In genomic region chr5:151125985-151126607, GRCm38 (mm10) we compare ENCODE assay signal across 12 mouse cellular contexts.
DNase-seq lines count a peak whose midpoint lies in the region; ATAC-seq lines count a peak whose summit lies in the region.
"Had no signal": no experiment of that assay in that cellular context is flagged by ENCODE, and none has a peak within 500 bp of the region (broad histone marks: within the 10 kb centered on the region; RNA-seq: fewer than 3 reads in every experiment).

No protein-coding gene starts in this region.

- peak overlapping the region; percentile 5 for H3K4me3 ChIP-seq in heart, embryonic 13.5 days
- no peak overlapping the region for H3K4me3 ChIP-seq in heart, embryonic 15.5 days
- H3K4me3 ChIP-seq in lung, embryonic 15.5 days: peak overlapping the region; percentile 39

- intact Hi-C loops in heart, postnatal 36 days (cut with DNase I): no loop called here

- no peaks in the 10 kb centered on the region for H3K36me3 ChIP-seq in heart, embryonic 13.5 days
- no peaks in the 10 kb centered on the region for H3K36me3 ChIP-seq in heart, embryonic 15.5 days
- no peaks in the 10 kb centered on the region for H3K36me3 ChIP-seq in lung, embryonic 15.5 days

- H3K4me1 ChIP-seq in heart, embryonic 13.5 days: peaks cover 16% of the 10 kb centered on the region
- H3K4me1 ChIP-seq in heart, embryonic 15.5 days (replicated peaks): peaks cover 7% of the 10 kb centered on the region; the same call in 1 of the 2 replicates
- peaks cover 21% of the 10 kb centered on the region for H3K4me1 ChIP-seq in lung, embryonic 15.5 days

- no peak for ATAC-seq in heart, embryonic 13.5 days (ENCODE audit: extremely low read depth, insufficient number of reproducible peaks, low FRiP score, low TSS enrichment)
- no peak for ATAC-seq in heart, embryonic 15.5 days (replicated peaks; ENCODE audit: insufficient number of reproducible peaks, insufficient read depth, low FRiP score, low read depth)
- ATAC-seq in lung, embryonic 15.5 days (ENCODE audit: borderline replicate concordance, extremely low read depth, low FRiP score, low TSS enrichment): peak; percentile 71; the same call in 1 of the 2 replicates
- ATAC-seq in erythroblast, adult 5-6 weeks (replicated peaks; ENCODE audit: low FRiP score, poor library complexity, severe bottlenecking): no peak

- no peak for DNase-seq in heart, postnatal 36 days
- DNase-seq in MN1 (ENCODE audit: low spot score): peak; percentile 41
- no peak for DNase-seq in adrenal gland, adult (ENCODE audit: inconsistent age in 2 of 2, low spot score in 1 of 2)
- no peak for DNase-seq in ovary, postnatal 36 days (ENCODE audit: low spot score)
- DNase-seq: adrenal gland, postnatal 14 days; liver; right cerebral cortex, postnatal 14 days; thymus, postnatal 14 days had no signal

- H3K4me2 ChIP-seq in heart, embryonic 13.5 days: peak overlapping the region; percentile 3; the same call in 1 of the 2 replicates
- 0 out of 2 replicates have a peak overlapping the region, but pooled peaks have one; percentile 0 for H3K4me2 ChIP-seq in heart, embryonic 15.5 days
- H3K4me2 ChIP-seq in lung, embryonic 15.5 days: peak overlapping the region; percentile 43

- no peaks in the 10 kb centered on the region for H3K9me3 ChIP-seq in heart, embryonic 13.5 days
- H3K9me3 ChIP-seq in heart, embryonic 15.5 days (replicated peaks): no peaks in the 10 kb centered on the region
- H3K9me3 ChIP-seq in lung, embryonic 15.5 days: no peaks in the 10 kb centered on the region

- no peak overlapping the region for H3K27ac ChIP-seq in heart, embryonic 13.5 days (replicated peaks)
- H3K27ac ChIP-seq in heart, embryonic 15.5 days: no peak overlapping the region
- peak overlapping the region; percentile 82 for H3K27ac ChIP-seq in lung, embryonic 15.5 days

- WGBS in heart, embryonic 13.5 days: 54% methylated on average over 6 of the region's 6 CpGs
- 53% methylated on average over 6 of the region's 6 CpGs for WGBS in heart, embryonic 15.5 days
- WGBS in lung, embryonic 15.5 days: 36% methylated on average over 6 of the region's 6 CpGs

- H3K27me3 ChIP-seq in heart, embryonic 13.5 days (replicated peaks): no peaks in the 10 kb centered on the region
- no peaks in the 10 kb centered on the region for H3K27me3 ChIP-seq in heart, embryonic 15.5 days
- no peaks in the 10 kb centered on the region for H3K27me3 ChIP-seq in lung, embryonic 15.5 days

- no peak overlapping the region for H3K9ac ChIP-seq in heart, embryonic 13.5 days
- no peak overlapping the region for H3K9ac ChIP-seq in heart, embryonic 15.5 days
- no peak overlapping the region; the same call in 1 of the 2 replicates for H3K9ac ChIP-seq in lung, embryonic 15.5 days
